Mouse (Mus musculus) cerebellum, adult 2 months (tissue): ENCODE measurements around the gene Enpp7. TPM values are rescaled to one million over a fixed set of nuclear protein-coding genes. Genes with fewer than 3 reads are reported as not detected.

Experiments
- DNase-seq, 2 experiments: peaks; one replicate each; pipeline ENCODE4 v3.0.0; 2021
- H3K27ac ChIP-seq: fragments of 200-500 bp; 2 replicates; pipeline ENCODE4 v1.5.1; 2012; ENCODE audit warnings: low read length, control low read depth, inconsistent platforms; ENCODE audit not compliant: insufficient read depth
- H3K27me3 ChIP-seq: fragments of 200-500 bp; 2 replicates; pipeline ENCODE4 v1.6.1; 2012; ENCODE audit warnings: inconsistent platforms, mild to moderate bottlenecking, low read length, moderate library complexity; ENCODE audit not compliant: control insufficient read depth, insufficient read depth
- H3K4me1 ChIP-seq: fragments of 200-500 bp; 2 replicates; pipeline ENCODE4 v1.6.1; 2011; ENCODE audit warnings: low read length; ENCODE audit not compliant: control insufficient read depth, insufficient read depth
- H3K4me3 ChIP-seq: fragments of 200-500 bp; replicated peaks from 2 replicates; pipeline ENCODE3; 2011; ENCODE audit warnings: mild to moderate bottlenecking, low read depth, low read length, control low read depth; ENCODE audit not compliant: insufficient read depth
- CTCF ChIP-seq: fragments of 200-500 bp; IDR thresholded peaks from 2 replicates; pipeline ENCODE4 v1.5.1; 2011; ENCODE audit warnings: low read depth, mild to moderate bottlenecking, control low read depth, low read length, moderate library complexity, borderline replicate concordance; ENCODE audit not compliant: insufficient read depth
- POLR2A ChIP-seq: fragments of 200-500 bp; IDR thresholded peaks from 2 replicates; pipeline ENCODE4 v1.6.1; 2011; ENCODE audit warnings: low read length, control low read depth, borderline replicate concordance; ENCODE audit not compliant: insufficient read depth
- WGBS: fragments of 180-500 bp; shearing (Covaris S2); methylation state at CpG from one replicate; pipeline ENCODE4 v1.1.7; 2018; 5-methylcytosine and 5-hydroxymethylcytosine counted together
- polyA plus RNA-seq: library from polyadenylated mRNA; depleted of rRNA; stranded (reverse); fragments of >200 nt; gene quantifications from 2 replicates; pipeline ENCODE4 v1.2.3, GENCODE M21; 2012

The Enpp7 gene
- polyA plus RNA-seq, 1 experiment = not detected

GRCm38 (mm10) chr11:118998540-118999265 is 10.7 kb downstream of the Enpp7 start:
- Histone ChIP-seq H3K4me1 (peaks cover 8% of the 10 kb centered on the region), H3K4me3 (peak overlapping the region; percentile 48), H3K27me3 (no peaks in the 10 kb centered on the region), H3K27ac (no peak overlapping the region)
- WGBS = 5% methylated on average over 30 of the region's 30 CpGs
- no peak for TF ChIP-seq POLR2A
- peak; percentile 76 for TF ChIP-seq CTCF
- DNase-seq = peak; percentile 80 to 89

GRCm38 (mm10) chr11:118999361-118999804 is 11.4 kb downstream of the Enpp7 start:
- H3K4me3 ChIP-seq = peak overlapping the region; percentile 12
- H3K27ac ChIP-seq = no peak overlapping the region
- 7% methylated on average over 26 of the region's 26 CpGs for WGBS
- TF ChIP-seq CTCF (no peak), POLR2A (no peak)
- no peaks in the 10 kb centered on the region for H3K27me3 ChIP-seq
- peaks cover 8% of the 10 kb centered on the region for H3K4me1 ChIP-seq
- peak; percentile 61 to 63 for DNase-seq

- 78% methylated on average over 2 of the region's 2 CpGs for WGBS
- DNase-seq = no peak
- H3K27me3 ChIP-seq = no peaks in the 10 kb centered on the region
- peaks cover 8% of the 10 kb centered on the region for H3K4me1 ChIP-seq
- no peak overlapping the region for H3K27ac ChIP-seq
- no peak overlapping the region for H3K4me3 ChIP-seq
- TF ChIP-seq CTCF (peak; percentile 3; the same call in 1 of the 2 replicates), POLR2A (no peak)
Measured at GRCm38 (mm10) chr11:119000877-119001276, 12.9 kb downstream of the Enpp7 start.

- Histone ChIP-seq H3K27me3 (no peaks in the 10 kb centered on the region), H3K27ac (no peak overlapping the region), H3K4me3 (no peak overlapping the region), H3K4me1 (peaks cover 8% of the 10 kb centered on the region)
- 87% methylated on average over 4 of the region's 4 CpGs for WGBS
- TF ChIP-seq CTCF = no peak
- no peak for TF ChIP-seq POLR2A
- DNase-seq = no peak
Measured at GRCm38 (mm10) chr11:119001493-119002128, 13.6 kb downstream of the Enpp7 start.

- Histone ChIP-seq H3K4me3 (no peak overlapping the region), H3K27me3 (no peaks in the 10 kb centered on the region), H3K4me1 (no peaks in the 10 kb centered on the region), H3K27ac (no peak overlapping the region)
- TF ChIP-seq POLR2A (no peak), CTCF (no peak)
- DNase-seq = no peak
- WGBS = 89% methylated on average over 10 of the region's 10 CpGs
Measured at GRCm38 (mm10) chr11:119005547-119006275, 17.7 kb downstream of the Enpp7 start.

- H3K4me1 ChIP-seq = no peaks in the 10 kb centered on the region
- WGBS = 58% methylated on average over 3 of the region's 3 CpGs
- H3K27me3 ChIP-seq = no peaks in the 10 kb centered on the region
- no peak for DNase-seq
- no peak for TF ChIP-seq POLR2A
- TF ChIP-seq CTCF = no peak
- no peak overlapping the region for H3K27ac ChIP-seq
- H3K4me3 ChIP-seq = no peak overlapping the region
Measured at GRCm38 (mm10) chr11:119006462-119006861, 18.5 kb downstream of the Enpp7 start.

- TF ChIP-seq CTCF (no peak), POLR2A (no peak)
- H3K4me1 ChIP-seq = no peaks in the 10 kb centered on the region
- H3K27ac ChIP-seq = no peak overlapping the region
- H3K27me3 ChIP-seq = no peaks in the 10 kb centered on the region
- H3K4me3 ChIP-seq = no peak overlapping the region
- DNase-seq = no peak
- 46% methylated on average over 21 of the region's 21 CpGs for WGBS
Measured at GRCm38 (mm10) chr11:119007461-119008456, 19.8 kb downstream of the Enpp7 start.
